Mouse (Mus musculus): ENCODE measurements around the gene Tbrg1. TPM values are rescaled to one million over a fixed set of nuclear protein-coding genes. Genes with fewer than 3 reads are reported as not detected.

Gene Tbrg1
- polyA plus RNA-seq, 1 experiment from 2014 or later = 98.7 TPM

DNA sequence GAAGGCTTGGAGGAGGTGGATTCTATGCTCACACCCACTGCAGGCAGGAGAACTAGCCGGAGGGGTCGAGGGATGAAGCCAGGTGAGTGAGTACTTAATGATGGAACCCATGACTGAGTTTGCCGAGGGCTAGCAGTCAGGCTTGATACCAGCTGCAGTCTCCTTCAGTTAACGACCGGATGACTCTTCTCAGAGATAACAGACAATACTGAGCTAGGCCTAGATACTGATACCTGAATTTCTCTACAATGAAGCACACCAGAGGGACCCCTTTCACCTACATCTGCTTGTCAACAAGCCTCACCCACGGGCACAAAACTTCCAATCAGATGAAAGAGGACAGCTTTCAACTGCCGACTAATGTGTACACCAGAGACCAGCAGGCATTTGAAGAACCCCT, 8.9 kb upstream of the Tbrg1 start:
- no peak overlapping the region for H3K27ac ChIP-seq (ENCODE audit: low read length)
- H3K4me2 ChIP-seq (ENCODE audit: low read length) = no peak overlapping the region
- no peak for ATAC-seq
- H3K9me3 ChIP-seq (replicated peaks; ENCODE audit: control insufficient read depth, low read length, poor library complexity, severe bottlenecking) = no peaks in the 10 kb centered on the region
- H3K4me3 ChIP-seq (ENCODE audit: low read depth, low read length) = no peak overlapping the region
- H3K36me3 ChIP-seq (ENCODE audit: control insufficient read depth, insufficient read depth, low read length) = no peaks in the 10 kb centered on the region
- WGBS = 86% methylated on average over 7 of the region's 7 CpGs
- no peak overlapping the region for H3K9ac ChIP-seq (ENCODE audit: low read depth, low read length)
- H3K27me3 ChIP-seq (ENCODE audit: control insufficient read depth, insufficient read depth, low read depth, low read length) = no peaks in the 10 kb centered on the region
- H3K4me1 ChIP-seq (ENCODE audit: control insufficient read depth, insufficient read depth, low read length) = no peaks in the 10 kb centered on the region

DNA sequence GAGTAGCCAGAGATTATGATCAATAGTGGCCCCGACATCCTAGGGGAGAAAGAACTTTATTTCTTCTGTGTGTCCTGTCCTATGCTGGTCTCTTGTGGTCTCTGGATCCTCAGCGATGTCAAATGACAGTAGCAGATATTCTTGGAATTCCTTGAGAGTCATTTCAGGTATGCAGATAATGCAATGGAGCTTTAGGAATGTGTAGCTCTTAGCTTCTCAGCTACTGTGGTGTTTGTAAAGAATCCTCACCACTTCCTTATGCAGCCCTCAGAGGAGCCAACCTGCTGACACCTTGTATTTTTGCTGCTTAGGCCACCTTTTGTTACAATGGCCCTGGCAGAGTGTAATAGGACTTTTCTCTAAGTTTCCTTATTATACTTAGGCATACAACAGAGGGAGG, 7.5 kb upstream of the Tbrg1 start:
- Histone ChIP-seq H3K36me3 (ENCODE audit: control insufficient read depth, insufficient read depth, low read length) (no peaks in the 10 kb centered on the region), H3K9me3 (replicated peaks; ENCODE audit: control insufficient read depth, low read length, poor library complexity, severe bottlenecking) (no peaks in the 10 kb centered on the region), H3K4me3 (ENCODE audit: low read depth, low read length) (no peak overlapping the region), H3K9ac (ENCODE audit: low read depth, low read length) (no peak overlapping the region), H3K4me1 (ENCODE audit: control insufficient read depth, insufficient read depth, low read length) (no peaks in the 10 kb centered on the region), H3K27ac (ENCODE audit: low read length) (no peak overlapping the region), H3K4me2 (ENCODE audit: low read length) (no peak overlapping the region), H3K27me3 (ENCODE audit: control insufficient read depth, insufficient read depth, low read depth, low read length) (no peaks in the 10 kb centered on the region)
- WGBS = 78% methylated on average over 2 of the region's 2 CpGs
- ATAC-seq = no peak

DNA sequence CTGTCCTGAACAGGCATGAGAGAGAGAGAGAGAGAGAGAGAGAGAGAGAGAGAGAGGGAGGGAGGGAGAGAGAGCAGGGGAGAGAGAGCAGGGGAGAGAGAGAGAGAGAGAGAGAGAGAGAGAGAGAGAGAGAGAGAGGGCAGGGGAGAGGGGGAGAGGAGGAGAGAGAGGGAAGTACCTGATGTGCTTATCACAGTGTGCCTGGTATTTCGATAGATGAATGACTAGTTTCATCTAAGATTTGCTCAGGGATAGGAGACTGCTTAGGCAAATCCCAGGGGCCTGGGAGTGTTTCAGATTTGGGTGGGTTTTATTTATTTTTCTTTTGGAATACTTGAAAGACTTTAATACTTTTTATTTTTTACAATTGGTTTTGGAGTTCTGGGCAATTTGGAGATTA, 6.1 kb upstream of the Tbrg1 start:
- H3K4me1 ChIP-seq (ENCODE audit: control insufficient read depth, insufficient read depth, low read length) = no peaks in the 10 kb centered on the region
- no peaks in the 10 kb centered on the region for H3K9me3 ChIP-seq (replicated peaks; ENCODE audit: control insufficient read depth, low read length, poor library complexity, severe bottlenecking)
- H3K27ac ChIP-seq (ENCODE audit: low read length) = no peak overlapping the region
- no peak for ATAC-seq
- H3K36me3 ChIP-seq (ENCODE audit: control insufficient read depth, insufficient read depth, low read length) = no peaks in the 10 kb centered on the region
- no peak overlapping the region for H3K9ac ChIP-seq (ENCODE audit: low read depth, low read length)
- 86% methylated on average over 1 of the region's 1 CpGs for WGBS
- no peak overlapping the region for H3K4me3 ChIP-seq (ENCODE audit: low read depth, low read length)
- H3K4me2 ChIP-seq (ENCODE audit: low read length) = no peak overlapping the region
- no peaks in the 10 kb centered on the region for H3K27me3 ChIP-seq (ENCODE audit: control insufficient read depth, insufficient read depth, low read depth, low read length)

DNA sequence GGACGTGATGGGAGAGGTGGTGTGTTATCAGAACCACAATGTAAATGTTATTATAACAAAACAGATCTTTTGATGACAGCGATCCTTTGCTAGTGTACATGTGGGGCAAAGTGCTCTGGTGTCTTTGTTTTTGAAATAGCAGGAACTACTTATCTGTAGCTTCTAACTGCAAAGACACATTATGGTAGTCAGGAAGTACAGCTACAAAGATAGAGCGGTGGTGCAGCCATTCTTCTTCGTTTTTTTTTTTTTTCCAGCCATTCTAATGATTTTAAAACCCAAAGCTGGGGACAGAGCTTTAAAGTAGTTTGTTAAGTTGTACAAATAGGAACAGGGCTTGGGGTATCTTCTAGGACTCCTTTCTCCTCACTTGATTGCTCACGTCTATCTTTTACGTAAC, 2.3 kb upstream of the Tbrg1 start:
- H3K27ac ChIP-seq (ENCODE audit: low read length) = no peak overlapping the region
- ATAC-seq = no peak
- H3K9ac ChIP-seq (ENCODE audit: low read depth, low read length) = no peak overlapping the region
- H3K36me3 ChIP-seq (ENCODE audit: control insufficient read depth, insufficient read depth, low read length) = no peaks in the 10 kb centered on the region
- peaks cover 15% of the 10 kb centered on the region for H3K4me1 ChIP-seq (ENCODE audit: control insufficient read depth, insufficient read depth, low read length)
- no peak overlapping the region for H3K4me3 ChIP-seq (ENCODE audit: low read depth, low read length)
- WGBS = 87% methylated on average over 6 of the region's 6 CpGs
- no peak overlapping the region for H3K4me2 ChIP-seq (ENCODE audit: low read length)
- no peaks in the 10 kb centered on the region for H3K27me3 ChIP-seq (ENCODE audit: control insufficient read depth, insufficient read depth, low read depth, low read length)
- H3K9me3 ChIP-seq (replicated peaks; ENCODE audit: control insufficient read depth, low read length, poor library complexity, severe bottlenecking) = no peaks in the 10 kb centered on the region

DNA sequence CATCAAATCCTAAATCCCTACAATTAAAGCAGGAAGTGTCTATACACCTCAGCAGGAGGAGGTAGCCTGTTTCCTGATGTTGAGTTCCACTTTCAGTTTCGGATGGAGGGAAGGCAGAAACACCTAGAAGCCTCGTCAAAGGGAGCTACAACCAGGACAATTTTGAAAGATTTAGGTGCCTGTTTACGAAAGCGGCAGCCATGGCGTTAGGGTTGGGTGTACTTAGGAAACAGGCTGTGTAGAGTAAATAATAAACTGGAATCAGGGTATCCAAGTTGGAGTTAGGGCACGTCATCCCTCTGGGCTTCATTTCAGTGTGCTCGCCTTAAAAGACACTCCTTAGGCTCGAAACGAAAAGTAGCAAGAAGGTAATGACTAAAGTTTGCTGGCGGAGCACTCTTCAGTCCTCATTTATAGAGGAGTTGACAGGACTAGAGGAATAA, 652 bp downstream of the Tbrg1 start:
- Histone ChIP-seq H3K4me2 (ENCODE audit: low read length) (peak overlapping the region; percentile 66), H3K27ac (ENCODE audit: low read length) (peak overlapping the region; percentile 57), H3K27me3 (ENCODE audit: control insufficient read depth, insufficient read depth, low read depth, low read length) (no peaks in the 10 kb centered on the region), H3K9ac (ENCODE audit: low read depth, low read length) (peak overlapping the region; percentile 80), H3K9me3 (replicated peaks; ENCODE audit: control insufficient read depth, low read length, poor library complexity, severe bottlenecking) (no peaks in the 10 kb centered on the region), H3K36me3 (ENCODE audit: control insufficient read depth, insufficient read depth, low read length) (peaks cover 15% of the 10 kb centered on the region), H3K4me3 (ENCODE audit: low read depth, low read length) (peak overlapping the region; percentile 74), H3K4me1 (ENCODE audit: control insufficient read depth, insufficient read depth, low read length) (peaks cover 15% of the 10 kb centered on the region)
- peak; percentile 44; the same call in 1 of the 2 replicates for ATAC-seq
- 1% methylated on average over 10 of the region's 10 CpGs for WGBS

DNA sequence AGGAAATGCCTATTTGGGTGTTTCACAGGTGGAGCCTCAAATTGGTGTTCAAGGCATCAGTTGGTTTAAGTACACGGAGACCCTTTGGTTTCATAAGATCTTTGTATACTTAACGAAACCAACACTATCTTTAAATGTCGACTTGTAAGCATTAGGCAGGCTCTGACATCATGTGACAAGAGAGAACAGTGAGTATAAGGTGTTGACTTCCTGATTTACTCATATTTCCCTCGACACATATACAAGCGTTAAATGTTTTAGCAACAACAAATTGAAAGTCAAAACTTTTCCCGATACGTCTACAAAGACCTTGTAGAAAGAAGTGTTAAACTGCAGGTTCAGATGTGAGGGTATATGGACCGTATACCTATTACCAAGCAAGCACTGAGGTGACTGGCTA, 1.2 kb downstream of the Tbrg1 start:
- Histone ChIP-seq H3K27ac (ENCODE audit: low read length) (no peak overlapping the region), H3K4me1 (ENCODE audit: control insufficient read depth, insufficient read depth, low read length) (peaks cover 15% of the 10 kb centered on the region), H3K36me3 (ENCODE audit: control insufficient read depth, insufficient read depth, low read length) (peaks cover 19% of the 10 kb centered on the region), H3K4me2 (ENCODE audit: low read length) (peak overlapping the region; percentile 66), H3K27me3 (ENCODE audit: control insufficient read depth, insufficient read depth, low read depth, low read length) (no peaks in the 10 kb centered on the region), H3K9me3 (replicated peaks; ENCODE audit: control insufficient read depth, low read length, poor library complexity, severe bottlenecking) (no peaks in the 10 kb centered on the region), H3K9ac (ENCODE audit: low read depth, low read length) (no peak overlapping the region), H3K4me3 (ENCODE audit: low read depth, low read length) (peak overlapping the region; percentile 74)
- ATAC-seq = no peak
- 75% methylated on average over 8 of the region's 8 CpGs for WGBS

DNA sequence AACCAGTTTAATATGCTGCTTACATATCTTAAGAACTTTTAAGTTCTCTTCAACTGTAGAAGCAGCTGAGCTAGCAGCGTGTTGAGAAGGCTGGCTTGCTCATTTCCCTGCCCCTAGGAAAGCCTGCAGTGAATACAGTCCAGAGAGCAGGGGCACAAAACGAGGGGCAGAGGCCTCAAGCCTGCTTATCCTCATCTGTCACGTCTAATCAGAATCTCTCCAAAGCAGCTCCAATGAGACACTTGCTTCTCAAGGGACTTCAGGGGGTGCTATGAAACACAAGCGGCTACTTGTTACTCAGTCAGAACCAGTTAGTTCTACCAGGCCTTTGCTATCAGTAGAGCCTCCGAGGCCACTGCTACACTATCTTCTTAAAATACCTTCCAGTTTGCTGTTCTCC, 3.3 kb downstream of the Tbrg1 start:
- H3K27ac ChIP-seq (ENCODE audit: low read length) = no peak overlapping the region
- no peak for ATAC-seq
- peaks cover 31% of the 10 kb centered on the region for H3K36me3 ChIP-seq (ENCODE audit: control insufficient read depth, insufficient read depth, low read length)
- H3K4me2 ChIP-seq (ENCODE audit: low read length) = no peak overlapping the region
- WGBS = 81% methylated on average over 5 of the region's 5 CpGs
- no peak overlapping the region for H3K9ac ChIP-seq (ENCODE audit: low read depth, low read length)
- peaks cover 15% of the 10 kb centered on the region for H3K4me1 ChIP-seq (ENCODE audit: control insufficient read depth, insufficient read depth, low read length)
- H3K4me3 ChIP-seq (ENCODE audit: low read depth, low read length) = no peak overlapping the region
- no peaks in the 10 kb centered on the region for H3K9me3 ChIP-seq (replicated peaks; ENCODE audit: control insufficient read depth, low read length, poor library complexity, severe bottlenecking)
- no peaks in the 10 kb centered on the region for H3K27me3 ChIP-seq (ENCODE audit: control insufficient read depth, insufficient read depth, low read depth, low read length)

DNA sequence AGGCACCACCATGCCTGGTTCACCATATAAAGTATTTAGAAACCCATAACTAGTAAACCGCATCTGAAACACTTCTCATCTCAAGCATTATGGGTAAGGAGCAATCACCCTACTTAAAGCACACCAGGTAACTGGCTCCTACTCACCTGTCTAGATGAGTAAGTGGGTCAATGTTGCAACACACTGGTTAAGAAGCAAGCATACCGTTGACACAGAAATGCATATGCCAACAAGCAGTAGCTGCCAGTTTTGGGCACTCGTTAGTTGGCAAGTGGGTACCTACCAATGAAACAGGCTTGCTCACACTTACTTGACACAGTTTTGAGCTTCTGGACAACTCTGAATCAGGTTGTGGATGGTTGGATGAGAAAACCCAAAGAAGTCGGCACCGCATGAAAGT, 6.5 kb downstream of the Tbrg1 start:
- no peak overlapping the region for H3K27ac ChIP-seq (ENCODE audit: low read length)
- peaks cover 4% of the 10 kb centered on the region; the same call in 1 of the 2 replicates for H3K4me1 ChIP-seq (ENCODE audit: control insufficient read depth, insufficient read depth, low read length)
- H3K27me3 ChIP-seq (ENCODE audit: control insufficient read depth, insufficient read depth, low read depth, low read length) = no peaks in the 10 kb centered on the region
- H3K4me3 ChIP-seq (ENCODE audit: low read depth, low read length) = no peak overlapping the region
- peaks cover 33% of the 10 kb centered on the region for H3K36me3 ChIP-seq (ENCODE audit: control insufficient read depth, insufficient read depth, low read length)
- no peak for ATAC-seq
- no peak overlapping the region for H3K9ac ChIP-seq (ENCODE audit: low read depth, low read length)
- no peak overlapping the region for H3K4me2 ChIP-seq (ENCODE audit: low read length)
- 95% methylated on average over 5 of the region's 5 CpGs for WGBS
- H3K9me3 ChIP-seq (replicated peaks; ENCODE audit: control insufficient read depth, low read length, poor library complexity, severe bottlenecking) = no peaks in the 10 kb centered on the region

DNA sequence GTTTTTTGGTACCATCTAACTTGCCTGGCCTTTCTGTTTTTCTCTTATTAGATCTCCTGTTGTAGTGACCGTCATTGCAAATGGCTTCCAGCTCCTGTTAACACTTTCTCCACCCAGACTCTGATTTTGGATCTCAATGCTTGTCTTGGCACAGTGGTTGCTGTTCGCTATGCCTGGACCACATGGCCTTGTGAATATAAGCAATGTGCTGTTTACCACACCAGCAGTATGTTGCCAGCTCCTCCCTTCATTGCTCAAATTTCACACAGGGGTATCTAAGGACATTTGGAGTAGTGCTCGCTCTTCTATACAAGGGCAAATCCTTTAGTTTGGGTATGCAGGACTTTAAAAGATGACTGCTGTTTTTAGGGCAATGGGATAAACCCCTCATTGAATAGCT, 10.9 kb downstream of the Tbrg1 start:
- H3K4me2 ChIP-seq (ENCODE audit: low read length) = no peak overlapping the region
- no peak overlapping the region for H3K9ac ChIP-seq (ENCODE audit: low read depth, low read length)
- H3K36me3 ChIP-seq (ENCODE audit: control insufficient read depth, insufficient read depth, low read length) = peaks cover 16% of the 10 kb centered on the region
- no peak for ATAC-seq
- no peaks in the 10 kb centered on the region for H3K4me1 ChIP-seq (ENCODE audit: control insufficient read depth, insufficient read depth, low read length)
- WGBS = 92% methylated on average over 3 of the region's 3 CpGs
- no peaks in the 10 kb centered on the region for H3K9me3 ChIP-seq (replicated peaks; ENCODE audit: control insufficient read depth, low read length, poor library complexity, severe bottlenecking)
- H3K4me3 ChIP-seq (ENCODE audit: low read depth, low read length) = no peak overlapping the region
- no peak overlapping the region for H3K27ac ChIP-seq (ENCODE audit: low read length)
- H3K27me3 ChIP-seq (ENCODE audit: control insufficient read depth, insufficient read depth, low read depth, low read length) = no peaks in the 10 kb centered on the region

DNA sequence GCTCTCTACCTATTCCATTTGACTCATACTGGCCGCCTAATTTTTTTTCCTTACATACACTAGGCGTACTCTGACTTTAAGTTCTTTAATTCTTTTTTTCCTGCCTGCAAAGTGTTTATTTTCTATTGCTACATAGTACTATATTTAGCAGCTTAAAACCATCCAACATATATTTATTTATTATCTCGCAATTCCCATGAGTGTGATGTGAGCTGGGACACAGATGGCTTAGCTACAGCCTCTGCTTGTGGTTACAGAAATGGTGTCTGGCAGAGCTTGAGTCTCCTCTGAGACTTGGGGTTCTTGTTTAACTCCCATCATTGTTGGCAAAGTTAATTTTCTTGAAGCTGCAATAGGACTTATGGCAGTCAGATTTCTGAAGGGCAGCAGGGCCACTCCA, 18.4 kb downstream of the Tbrg1 start:
- Histone ChIP-seq H3K9ac (ENCODE audit: low read depth, low read length) (no peak overlapping the region), H3K27ac (ENCODE audit: low read length) (no peak overlapping the region), H3K4me1 (ENCODE audit: control insufficient read depth, insufficient read depth, low read length) (no peaks in the 10 kb centered on the region), H3K4me3 (ENCODE audit: low read depth, low read length) (no peak overlapping the region), H3K27me3 (ENCODE audit: control insufficient read depth, insufficient read depth, low read depth, low read length) (no peaks in the 10 kb centered on the region), H3K9me3 (replicated peaks; ENCODE audit: control insufficient read depth, low read length, poor library complexity, severe bottlenecking) (no peaks in the 10 kb centered on the region), H3K36me3 (ENCODE audit: control insufficient read depth, insufficient read depth, low read length) (no peaks in the 10 kb centered on the region), H3K4me2 (ENCODE audit: low read length) (no peak overlapping the region)
- no peak for ATAC-seq
- WGBS = 91% methylated on average over 3 of the region's 3 CpGs
